Mouse (Mus musculus) megakaryocyte, embryonic 14.5 days (primary cell): ENCODE measurements around the gene Zfp169.

Source experiments
- FLI1 ChIP-seq: IDR thresholded peaks from 2 replicates; pipeline ENCODE4 v1.6.1; 2012; ENCODE audit warnings: low read length, inconsistent platforms, mixed read lengths
- GATA1 ChIP-seq: IDR thresholded peaks from 3 replicates; pipeline ENCODE4 v1.6.1; 2012; ENCODE audit warnings: mixed read lengths, low read length, inconsistent platforms, borderline replicate concordance

GRCm38 (mm10) chr13:48438321-48438720 is 74.9 kb downstream of the Zfp169 start:
- TF ChIP-seq FLI1 (no peak), GATA1 (no peak)
